Mouse (Mus musculus): ENCODE data around the gene Ppp1r12a.

DNA sequence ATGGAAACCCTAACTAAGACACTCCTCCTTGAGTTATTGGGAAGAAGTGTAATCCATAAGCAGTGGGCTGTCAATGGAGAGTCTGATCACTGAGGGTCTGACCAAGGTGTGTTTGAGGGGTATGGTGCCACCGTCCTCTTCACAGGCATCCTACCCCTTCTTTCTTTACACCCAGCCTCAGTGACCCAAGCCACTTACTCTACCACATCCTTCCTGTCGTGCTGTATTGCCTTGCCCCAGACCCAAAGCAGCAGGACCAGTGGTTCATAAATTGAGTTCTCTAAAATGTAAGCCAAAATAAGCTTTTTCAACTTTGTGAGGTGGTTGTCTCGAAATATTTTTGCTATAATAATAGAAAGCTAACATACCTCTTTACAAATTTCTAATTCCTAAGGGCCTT lies 22.2 kb upstream of the Ppp1r12a start:
- TF ChIP-seq CTCF (IDR thresholded peaks at IDR 0.05; ENCODE audit: control insufficient read depth, insufficient read depth, insufficient read length) (no peak), USF1 (IDR thresholded peaks at IDR 0.05; ENCODE audit: low read depth) (no peak)
